Mouse (Mus musculus): ENCODE measurements around the gene Ppfia4.

Ppfia4 gene

DNA sequence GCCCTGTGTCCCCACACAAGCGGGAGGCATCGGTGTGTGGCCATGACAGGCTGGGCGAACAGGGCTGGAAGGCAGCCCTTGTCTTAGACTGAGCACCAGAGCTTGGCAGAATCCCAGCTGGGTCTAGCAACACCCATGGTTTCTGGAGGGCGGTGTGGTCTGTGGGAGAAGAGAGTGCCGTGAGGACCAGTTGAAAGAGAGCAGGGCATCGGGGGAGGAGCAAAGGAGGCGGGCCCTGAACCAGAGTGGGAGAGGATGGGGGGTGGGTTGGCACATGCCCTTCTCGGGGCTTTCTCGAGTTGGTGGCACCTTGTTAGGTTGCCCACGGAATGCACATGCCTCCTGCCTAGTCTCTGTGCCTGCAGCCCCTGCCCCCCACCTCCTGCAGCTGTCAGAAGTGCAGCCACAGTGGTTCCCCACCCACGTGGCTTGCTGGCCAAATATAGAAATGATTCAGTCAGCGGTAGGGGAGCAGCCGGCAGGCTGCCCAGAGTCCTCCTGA is at the start of gene Ppfia4:
Ppfia4 (minus strand) TSS at position 159 of the 502 bp plus-strand sequence.
- in situ Hi-C loops (cut with MseI, MboI) = loop anchor here in 1 of 2 experiments (10.0 kb wide), 1 partner anchor 178 kb away; no protein-coding TSS in a partner anchor

DNA sequence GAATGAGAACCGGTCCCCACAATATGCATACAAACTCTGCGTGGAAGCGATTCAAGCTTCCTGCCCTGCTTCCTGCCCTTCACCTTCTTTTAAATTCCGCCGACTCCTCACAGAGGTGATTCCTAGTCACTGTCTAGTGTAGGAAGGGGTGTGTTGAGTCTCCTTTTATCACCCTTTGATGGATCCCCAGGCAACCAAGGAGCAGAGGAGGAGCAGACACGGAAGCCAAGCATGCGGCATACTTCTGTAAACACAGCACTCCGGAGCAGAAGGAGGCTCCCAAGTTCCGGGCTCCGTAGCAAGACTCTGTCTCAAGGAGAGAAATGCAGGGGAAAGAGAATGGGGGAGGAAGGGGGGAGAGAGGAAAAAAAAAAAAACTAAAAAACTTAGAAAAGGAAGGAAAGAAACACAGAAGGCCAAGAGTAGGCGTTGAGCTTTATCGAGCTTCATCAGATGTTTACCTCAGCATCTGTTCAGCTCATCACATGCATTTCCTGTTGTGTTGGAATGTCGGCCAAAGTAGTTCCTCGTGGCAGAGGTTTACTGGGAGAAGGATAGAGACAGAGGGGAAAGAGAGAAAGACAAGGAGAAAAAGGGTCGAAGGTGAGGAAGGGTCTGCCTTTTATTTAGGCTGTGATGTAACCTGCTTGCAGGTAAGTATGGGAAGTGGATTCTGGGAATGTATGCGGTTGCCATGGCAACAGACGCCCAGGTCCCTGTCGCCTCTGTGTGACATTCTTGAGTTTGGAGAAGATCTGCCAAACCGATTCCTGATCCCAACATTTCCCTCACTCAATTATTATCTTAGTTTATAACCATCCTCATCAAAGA is 49.3 kb upstream of the Ppfia4 start:
- in situ Hi-C loops (cut with MseI, MboI) = no loop called here

DNA sequence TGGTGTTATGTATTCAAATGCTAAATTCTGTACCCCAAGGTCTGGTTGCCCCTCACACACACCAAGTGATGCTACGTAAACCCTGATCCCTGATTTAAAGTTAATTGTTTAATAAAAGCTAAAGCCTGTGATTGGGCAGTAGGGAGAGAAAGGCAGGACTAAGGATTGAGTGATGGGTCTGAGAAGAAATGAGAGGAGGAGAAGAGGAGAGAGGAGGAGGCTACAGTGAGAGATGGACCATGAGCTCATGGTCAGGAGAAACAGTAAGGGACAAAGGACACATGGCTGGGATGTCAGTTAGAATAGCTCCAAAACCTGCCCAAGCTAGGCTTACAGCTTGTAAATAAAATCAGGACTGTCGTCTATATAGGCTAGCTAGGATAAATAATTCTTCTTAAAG is 48.3 kb upstream of the Ppfia4 start:
- in situ Hi-C loops (cut with MseI, MboI) = no loop called here

DNA sequence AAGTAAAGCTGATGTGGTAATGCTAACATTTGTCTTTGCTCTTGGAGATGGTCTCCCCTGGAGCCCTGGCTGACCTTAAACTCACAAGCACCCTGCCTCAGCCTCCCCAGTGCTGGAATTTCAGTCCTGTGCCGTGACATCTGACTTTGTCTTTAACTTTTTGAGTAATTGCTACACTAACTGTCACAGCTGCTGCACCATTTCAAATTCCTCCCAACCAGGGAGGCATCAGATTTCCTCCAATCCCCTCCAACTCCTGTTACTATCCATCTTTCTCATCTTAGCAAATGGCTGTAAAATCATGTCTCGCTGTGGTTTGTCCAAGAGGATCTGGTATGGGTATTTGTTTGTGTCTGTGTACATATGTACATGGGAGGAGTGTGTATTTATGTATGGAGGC is 41.4 kb upstream of the Ppfia4 start:
- in situ Hi-C loops (cut with MseI, MboI) = loop anchor here in 1 of 2 experiments (10.0 kb wide), 1 partner anchor 61 kb away; no protein-coding TSS in a partner anchor

DNA sequence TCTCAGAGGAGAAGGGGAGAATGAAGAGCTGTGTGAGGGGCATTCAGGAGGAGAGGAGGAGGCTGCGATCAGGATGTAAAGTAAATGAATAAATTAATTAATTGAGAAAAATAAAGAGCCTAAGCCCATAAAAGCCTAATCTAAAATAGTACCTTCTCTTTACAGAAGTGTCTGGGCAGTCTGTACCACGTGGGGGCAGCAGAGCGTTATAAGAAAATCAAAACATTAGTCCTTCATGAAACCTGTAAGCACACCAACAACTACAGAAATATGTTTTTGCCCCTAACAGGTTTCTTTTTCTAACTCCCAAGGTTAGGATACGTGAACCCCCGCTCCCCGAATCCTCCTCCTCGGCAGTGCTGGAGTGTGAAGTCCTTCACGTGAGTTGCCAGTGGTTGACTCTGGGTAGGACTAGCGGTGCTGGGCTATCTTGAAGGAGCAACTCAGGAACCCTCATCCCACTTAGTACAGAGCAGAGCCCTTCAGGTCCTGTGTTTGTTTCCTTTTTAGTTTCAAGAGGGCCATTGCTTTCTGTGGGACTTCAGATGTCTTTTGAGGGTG is 36.1 kb upstream of the Ppfia4 start:
- in situ Hi-C loops (cut with MseI, MboI) = no loop called here

DNA sequence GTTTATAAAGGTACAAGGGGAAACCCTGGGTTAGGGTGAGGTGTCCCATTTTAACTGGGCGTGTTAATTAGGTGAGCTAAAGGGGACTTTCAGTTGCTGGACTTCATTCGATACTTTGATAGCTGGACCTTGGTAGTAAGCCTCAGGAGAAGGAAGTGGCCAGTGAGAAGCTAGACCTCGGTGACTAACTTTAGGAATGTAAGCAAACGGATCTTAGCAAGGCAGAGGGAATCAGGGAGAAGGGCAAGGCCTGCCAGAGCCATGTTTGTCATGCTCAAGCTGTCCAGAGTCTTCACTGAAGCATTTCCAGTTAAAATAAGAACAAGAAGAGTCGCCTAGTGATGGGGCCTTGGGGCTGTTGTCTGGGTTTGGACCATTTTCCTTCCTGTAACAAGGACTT is 32.8 kb upstream of the Ppfia4 start:
- in situ Hi-C loops (cut with MseI, MboI) = no loop called here

DNA sequence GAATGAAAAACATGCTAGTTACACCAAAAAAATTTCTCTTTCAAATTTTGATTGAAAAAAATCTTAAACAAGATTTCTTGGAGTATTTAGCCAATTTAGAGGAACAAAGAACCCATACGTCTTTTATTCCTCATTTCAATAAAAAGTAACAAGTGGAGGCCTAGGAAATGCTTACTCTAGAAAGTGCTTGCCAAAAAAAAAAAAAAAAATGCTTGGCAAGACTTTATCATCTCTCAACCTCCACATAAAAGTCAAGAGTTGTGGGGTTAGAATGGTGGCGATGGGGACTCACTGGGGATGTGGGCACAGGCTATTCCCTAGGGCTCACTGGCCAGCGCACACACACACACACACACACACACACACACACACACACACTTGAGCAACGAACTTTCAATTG is 30.5 kb upstream of the Ppfia4 start:
- in situ Hi-C loops (cut with MseI, MboI) = no loop called here

DNA sequence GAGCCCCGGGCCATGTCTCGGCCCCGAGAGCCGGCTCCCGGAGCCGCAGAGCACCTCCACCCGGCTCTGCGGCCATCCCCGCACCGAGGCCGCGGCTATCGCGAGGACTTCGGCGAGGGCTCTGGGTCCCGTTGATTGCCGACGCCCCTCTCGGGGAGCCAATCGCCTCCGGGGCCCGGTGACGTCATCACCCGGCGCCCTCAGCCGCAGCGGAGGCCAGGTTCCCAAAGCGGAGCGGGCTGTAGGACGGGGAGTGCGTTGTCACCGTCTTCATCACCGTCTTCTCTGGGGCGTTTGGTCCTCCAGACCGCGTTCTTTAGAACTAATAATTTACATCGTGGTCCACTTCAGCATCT is 29.1 kb upstream of the Ppfia4 start, which contains the start of gene Tmem183a:
Tmem183a (minus strand) TSS at position 123 of the 356 bp plus-strand sequence.
- in situ Hi-C loops (cut with MseI, MboI) = no loop called here

DNA sequence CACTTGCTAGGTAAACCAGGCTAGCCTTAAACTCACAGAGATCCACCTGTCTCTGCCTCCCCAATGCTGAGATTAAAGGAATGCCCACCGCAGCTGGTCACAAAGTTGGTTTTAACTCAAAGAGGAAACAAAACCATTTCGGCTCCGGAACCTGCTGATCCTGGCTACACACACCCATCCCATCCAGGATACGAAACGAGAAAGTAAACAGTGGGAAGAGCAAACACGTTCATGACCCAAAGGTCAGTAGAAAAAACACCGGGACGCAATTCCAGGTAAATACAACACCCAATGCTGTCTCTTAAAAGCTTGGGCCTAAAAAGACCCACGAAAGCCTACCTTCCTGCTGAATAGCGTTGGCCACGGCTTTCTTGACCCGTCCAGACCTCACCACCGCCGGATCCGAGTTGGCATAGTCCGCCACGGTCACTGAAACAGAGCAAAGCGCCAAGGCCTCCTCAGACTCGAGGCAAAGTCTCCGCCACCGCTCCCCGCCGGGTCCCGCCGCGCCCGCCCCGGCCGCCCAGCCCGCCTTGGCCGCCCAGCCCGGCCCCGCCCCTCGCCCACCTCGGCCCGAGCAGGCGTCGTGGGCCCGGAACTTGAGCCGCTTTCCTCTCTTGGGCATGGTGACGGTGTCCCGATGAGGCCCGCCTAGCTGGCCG is 28.6 kb upstream of the Ppfia4 start:
- in situ Hi-C loops (cut with MseI, MboI) = no loop called here

DNA sequence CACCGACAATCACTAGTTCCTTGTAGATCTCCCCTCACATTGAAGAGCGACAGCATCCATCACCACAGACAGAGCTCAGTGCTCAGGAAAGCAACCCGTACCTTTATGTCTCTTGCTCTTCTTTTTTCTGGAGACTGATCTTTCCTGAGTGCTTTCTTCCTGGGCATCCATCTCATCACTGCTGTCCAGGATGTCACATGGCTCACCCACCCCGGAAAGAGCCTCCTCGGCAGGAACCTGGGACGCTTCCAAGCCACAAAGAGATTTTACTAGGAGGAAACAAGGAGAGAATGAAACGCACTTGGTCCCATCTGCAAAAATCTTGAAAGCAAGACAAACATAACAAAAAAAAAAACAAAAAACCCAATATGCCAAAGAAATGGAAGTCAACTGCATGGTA is 27.9 kb upstream of the Ppfia4 start:
- in situ Hi-C loops (cut with MseI, MboI) = no loop called here

DNA sequence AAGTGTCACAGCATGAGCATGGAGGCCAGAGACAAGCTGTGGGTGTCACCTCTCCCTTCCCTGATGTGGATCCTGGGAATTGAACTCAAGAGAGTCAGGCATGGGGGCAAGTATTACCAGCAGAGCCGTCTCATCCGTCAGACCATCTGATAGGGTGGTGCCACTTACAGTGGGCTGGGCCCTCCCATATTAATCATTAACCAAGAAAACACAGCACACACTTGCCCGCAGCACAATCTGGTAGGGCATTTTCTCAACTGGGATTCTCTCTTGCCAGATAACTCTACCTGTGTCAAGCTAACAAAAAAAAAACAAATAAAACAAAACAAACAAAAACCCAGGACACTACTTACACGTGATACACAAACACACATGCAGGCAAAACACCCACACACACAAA is 24.7 kb upstream of the Ppfia4 start:
- in situ Hi-C loops (cut with MseI, MboI) = no loop called here

DNA sequence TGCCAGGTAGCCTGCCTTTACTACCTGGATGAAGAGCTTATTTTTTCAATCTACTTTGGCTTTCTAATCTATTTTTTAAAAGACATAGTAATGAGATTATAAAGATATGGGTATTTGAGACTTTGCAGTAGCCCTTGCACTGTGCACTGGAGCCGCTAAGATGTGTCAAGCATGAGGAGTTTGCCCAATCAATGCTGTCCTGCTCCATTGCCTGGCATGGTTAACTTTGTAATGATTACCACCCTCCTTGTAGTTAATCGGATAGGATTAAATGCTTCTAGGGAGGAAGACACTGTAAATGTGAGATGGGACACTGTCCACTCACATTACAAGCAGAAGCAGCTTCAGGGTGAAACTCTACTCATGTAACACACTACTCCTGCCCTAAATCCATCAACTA is 20.6 kb upstream of the Ppfia4 start:
- in situ Hi-C loops (cut with MseI, MboI) = no loop called here

DNA sequence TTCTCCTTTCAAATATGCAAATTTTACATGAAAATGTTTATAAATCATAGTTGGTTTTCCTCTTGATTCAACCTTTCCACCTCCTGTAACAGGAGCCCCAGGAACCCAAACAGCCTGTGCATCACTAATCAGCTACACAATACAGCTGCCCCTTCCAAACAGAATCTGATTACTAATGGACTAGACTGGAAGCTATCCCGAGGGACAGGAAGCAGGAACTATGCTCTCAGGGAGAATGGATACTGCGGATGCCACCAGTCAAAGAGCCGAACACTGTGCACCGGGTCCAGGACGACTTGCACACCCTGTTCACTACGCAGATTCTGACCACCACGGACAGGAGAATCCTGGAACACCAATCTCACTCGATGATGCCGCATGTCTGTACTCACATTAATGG is 15.1 kb upstream of the Ppfia4 start:
- in situ Hi-C loops (cut with MseI, MboI) = no loop called here

DNA sequence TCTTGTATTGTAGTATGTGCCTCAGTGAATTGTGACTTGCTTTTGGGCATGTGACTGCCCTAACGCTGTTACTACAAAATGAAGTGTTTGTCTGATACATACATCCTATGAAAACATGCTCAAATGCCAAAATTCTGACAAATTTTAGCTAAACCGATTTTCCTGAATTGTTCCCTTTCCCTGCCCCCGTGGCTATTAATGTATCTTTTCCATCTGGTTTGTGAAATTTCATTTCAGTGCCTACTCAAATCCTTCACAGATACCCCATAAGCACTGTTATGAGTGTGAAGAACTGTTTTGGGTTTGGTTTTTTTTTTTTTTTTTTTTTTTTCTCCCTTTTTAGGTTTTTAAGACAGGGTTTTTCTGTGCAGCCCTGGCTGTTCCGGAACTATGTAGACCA is 12.3 kb upstream of the Ppfia4 start:
- in situ Hi-C loops (cut with MseI, MboI) = no loop called here

DNA sequence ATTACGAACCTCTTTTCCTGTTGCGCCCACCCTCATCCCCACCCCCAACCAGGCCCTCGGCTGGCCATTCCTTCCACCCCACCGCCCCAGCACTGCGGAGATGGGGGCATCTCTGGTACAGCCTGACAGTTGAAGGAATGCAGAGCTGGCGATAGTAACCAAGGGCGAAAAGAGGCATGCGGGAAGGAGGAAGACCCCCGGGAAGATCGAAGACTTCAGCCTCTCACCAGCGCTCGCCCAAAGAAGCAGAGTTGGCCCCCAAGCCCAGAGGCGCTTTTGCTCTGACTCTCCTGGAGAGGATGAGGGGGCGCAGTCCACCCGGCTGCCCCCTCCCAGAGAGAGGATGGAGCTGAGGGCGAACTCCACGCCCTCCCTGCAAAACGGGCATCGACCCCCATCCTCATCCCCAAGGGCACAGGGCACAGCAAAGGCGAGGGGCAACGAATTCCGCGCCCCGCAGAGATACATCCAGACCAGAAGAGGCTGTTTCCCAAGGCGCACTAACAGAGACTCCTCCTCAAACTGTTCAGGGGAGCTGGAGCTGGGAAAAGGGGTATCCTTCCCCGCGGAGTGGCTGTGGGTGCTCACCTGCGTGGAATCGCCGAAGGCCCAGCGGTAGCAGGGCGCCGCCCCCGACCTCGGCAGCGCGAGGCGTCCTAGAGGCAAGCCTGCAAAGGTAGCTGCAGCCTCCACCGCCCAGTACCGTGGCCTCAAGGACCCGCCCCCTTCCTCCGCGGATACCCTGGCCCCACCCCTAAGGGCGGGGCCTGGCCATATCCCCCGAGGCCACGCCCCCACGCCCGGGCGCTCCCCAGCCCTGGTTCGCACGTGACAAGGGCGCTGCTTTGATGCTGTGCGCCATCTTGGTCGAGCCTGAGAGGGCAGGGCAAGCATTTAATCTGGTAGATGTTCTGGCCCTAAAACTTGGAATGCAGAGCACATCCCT is 11.6 kb upstream of the Ppfia4 start:
- in situ Hi-C loops (cut with MseI, MboI) = no loop called here

DNA sequence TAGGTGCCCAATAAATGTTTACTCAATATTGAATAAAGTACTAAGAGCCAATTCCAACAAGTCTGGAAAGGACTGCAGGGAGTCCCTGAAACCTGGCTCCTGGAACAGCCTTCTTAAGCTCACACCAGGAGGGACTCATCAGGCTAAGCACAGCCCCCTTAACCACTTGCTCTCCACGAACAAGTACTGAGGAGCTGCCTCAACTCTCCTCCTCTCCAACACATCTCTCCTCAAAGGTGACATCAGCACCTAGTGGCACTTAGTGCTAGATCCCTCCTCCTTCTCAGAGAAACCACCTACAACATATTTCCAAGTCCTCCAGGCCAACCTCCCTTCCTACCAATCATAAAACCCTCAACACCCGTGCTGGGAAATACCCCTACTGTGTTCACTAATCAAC is 10.8 kb upstream of the Ppfia4 start:
- in situ Hi-C loops (cut with MseI, MboI) = no loop called here

DNA sequence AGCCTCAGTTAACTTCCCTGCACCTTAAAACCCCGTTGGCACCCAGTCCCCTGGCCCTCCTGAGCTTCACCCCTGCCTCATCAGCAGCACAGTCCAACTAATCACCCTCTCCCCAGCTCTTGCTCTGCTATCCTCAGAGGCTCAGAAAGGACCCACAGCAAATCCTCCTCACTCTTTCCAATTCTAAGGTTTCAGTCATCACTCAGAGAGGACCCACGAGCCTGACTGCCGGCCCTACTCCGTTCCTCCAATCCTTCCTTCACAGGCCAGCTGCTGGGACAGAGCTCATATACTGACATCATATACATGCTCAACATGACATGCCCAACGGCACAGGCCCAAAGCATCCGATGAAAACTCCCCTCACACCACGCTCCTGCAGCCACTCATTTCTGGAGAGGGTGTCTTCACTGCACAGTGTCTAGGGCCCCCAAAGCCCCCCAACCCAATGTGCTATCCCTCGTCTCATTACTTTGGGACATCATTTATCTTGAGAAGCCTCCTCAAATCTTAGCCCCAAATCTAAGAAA is 10.1 kb upstream of the Ppfia4 start:
- in situ Hi-C loops (cut with MseI, MboI) = no loop called here

DNA sequence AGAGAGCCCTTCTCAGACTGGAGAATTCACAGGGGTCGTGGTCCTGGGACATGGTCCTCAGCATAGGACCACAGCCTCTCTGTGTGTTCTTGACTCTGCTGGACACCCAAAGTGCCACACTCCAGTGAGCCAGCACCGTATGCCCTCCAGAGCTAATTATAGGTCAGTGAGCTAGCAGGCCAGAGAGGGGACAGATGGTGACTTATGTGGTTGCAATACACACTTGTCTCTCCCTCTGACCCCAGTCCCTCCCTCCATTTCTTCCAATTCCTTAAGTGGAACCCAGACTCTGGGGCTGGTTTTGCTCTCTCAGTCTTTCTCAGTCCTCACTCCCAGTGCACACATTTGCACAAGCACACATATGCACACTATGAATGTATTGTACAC is 9.5 kb upstream of the Ppfia4 start:
- in situ Hi-C loops (cut with MseI, MboI) = no loop called here

DNA sequence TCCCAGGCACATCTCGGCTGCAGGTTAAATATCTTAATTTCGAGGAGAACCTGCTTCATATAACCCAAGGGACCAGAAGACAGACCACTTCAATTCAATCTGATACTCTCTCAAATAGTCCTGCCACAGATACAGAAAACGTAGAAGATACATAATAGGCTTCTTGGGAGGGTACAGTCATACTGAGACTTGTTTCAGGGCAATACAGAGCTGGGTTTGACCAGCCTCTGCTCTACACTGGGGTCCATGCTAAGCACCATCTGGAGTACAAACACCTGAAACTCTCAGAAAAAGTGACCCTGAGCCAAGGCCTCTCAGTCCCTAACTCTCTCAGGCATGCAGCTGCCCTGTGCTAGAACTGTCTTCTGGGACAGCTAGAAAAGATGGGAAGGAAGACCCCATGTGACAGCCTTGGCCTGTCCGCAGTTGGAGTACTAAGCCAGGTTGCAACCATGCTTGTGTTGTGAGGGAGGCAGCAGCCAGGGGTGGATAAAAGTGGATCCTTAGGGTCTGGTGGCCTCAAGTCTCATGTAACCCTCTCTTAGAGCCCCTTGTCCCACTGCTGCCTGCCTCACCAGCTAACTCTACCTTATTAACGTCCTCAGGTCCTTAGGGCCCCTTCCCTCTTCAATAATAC is 9.0 kb upstream of the Ppfia4 start:
- in situ Hi-C loops (cut with MseI, MboI) = no loop called here

DNA sequence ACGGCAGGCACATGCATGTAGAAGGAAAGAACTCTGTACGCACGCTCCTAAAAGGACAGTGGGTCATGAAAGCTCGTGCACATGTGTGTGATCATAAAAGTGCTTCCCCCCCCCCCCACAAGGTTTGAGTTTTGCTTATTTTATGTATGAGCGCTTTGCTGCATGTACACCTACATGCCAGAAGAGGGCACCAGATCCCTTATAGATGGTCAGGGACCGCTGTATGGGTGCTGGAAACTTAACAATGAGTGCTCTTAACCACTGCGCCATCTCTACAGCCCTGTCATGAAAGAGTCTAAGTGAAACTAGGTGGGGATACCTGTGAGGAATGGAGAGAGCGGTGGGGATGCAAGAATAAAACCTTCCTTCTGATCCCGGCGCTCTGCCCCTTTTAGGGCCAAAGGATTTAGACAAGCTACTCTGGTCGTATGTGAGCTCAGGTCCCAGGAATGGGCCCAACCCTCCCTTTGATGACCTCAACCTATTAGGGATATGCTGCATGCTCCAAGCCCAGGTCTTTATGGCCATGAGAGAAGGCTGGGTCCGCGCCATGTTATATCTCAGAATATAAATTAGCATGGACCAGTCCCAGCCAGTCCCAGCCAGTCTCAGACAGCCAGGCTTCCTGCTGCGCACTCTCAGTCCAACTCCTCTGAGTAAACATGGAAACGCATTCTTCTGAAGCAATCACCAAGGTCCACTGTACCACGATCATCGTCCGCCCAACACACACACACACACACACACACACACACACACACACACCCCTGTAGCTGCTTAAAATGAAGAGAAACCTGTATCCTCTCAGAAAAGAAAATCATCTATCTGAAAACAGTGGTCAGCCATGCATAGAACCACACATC is 7.3 kb upstream of the Ppfia4 start:
- in situ Hi-C loops (cut with MseI, MboI) = loop anchor here (5.0 to 10.0 kb wide), 2 partner anchors 185 to 188 kb away; no protein-coding TSS in a partner anchor

Data from mouse trophoblast stem cell (cell line).